Mouse (Mus musculus): Measurements from ENCODE around the gene Cdh4. TPM values are rescaled to one million over a fixed set of nuclear protein-coding genes. Genes with fewer than 3 reads are reported as not detected.
A peak's percentile ranks its signal among the peaks of the same experiment; 100 is the strongest.

The Cdh4 gene
- polyA plus RNA-seq, 1 experiment from 2014 or later: 8.5 TPM

- H3K9me3 ChIP-seq (ENCODE audit: control insufficient read depth, low read length): no peaks in the 10 kb centered on the region
- H3K9ac ChIP-seq (ENCODE audit: low read length): no peak overlapping the region
- no peaks in the 10 kb centered on the region for H3K36me3 ChIP-seq (ENCODE audit: control insufficient read depth, insufficient read depth, low read length)
- no peak for ATAC-seq (ENCODE audit: low FRiP score)
- no peak overlapping the region for H3K27ac ChIP-seq (ENCODE audit: low read depth, low read length)
- H3K4me3 ChIP-seq (ENCODE audit: low read depth, low read length): no peak overlapping the region
- WGBS: 62% methylated on average over 12 of the region's 12 CpGs
- H3K27me3 ChIP-seq (ENCODE audit: control insufficient read depth, insufficient read depth, low read length): no peaks in the 10 kb centered on the region; the same call in 1 of the 2 replicates
- H3K4me1 ChIP-seq (ENCODE audit: control insufficient read depth, insufficient read depth, low read length): no peaks in the 10 kb centered on the region
- no peak overlapping the region for H3K4me2 ChIP-seq
- DNase-seq (ENCODE audit: low spot score, missing footprints): peak; percentile 75
Measured at GRCm38 (mm10) chr2:179687243-179687681, 245.0 kb downstream of the Cdh4 start.

DNA sequence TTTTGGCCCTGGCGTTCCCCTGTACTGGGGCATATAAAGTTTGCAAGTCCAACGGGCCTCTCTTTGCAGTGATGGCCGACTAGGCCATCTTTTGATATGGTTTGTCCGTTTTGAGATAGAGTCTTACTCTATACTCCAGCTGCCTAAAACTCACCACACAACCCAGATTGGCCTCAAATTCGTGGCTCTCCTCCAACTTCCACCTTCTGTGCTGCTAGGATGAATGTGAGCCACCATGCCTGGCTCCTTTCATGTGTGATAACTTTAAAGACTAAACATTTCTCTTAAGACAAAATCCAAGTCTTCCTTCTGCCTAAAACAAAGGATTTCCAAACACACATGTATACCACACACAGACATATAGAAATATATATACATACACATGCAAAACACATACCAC is 246.7 kb downstream of the Cdh4 start:
- no peak for ATAC-seq (ENCODE audit: low FRiP score)
- DNase-seq (ENCODE audit: low spot score, missing footprints): peak; percentile 10
- Histone ChIP-seq H3K4me3 (ENCODE audit: low read depth, low read length) (no peak overlapping the region), H3K4me1 (ENCODE audit: control insufficient read depth, insufficient read depth, low read length) (no peaks in the 10 kb centered on the region), H3K27ac (ENCODE audit: low read depth, low read length) (no peak overlapping the region), H3K9ac (ENCODE audit: low read length) (no peak overlapping the region), H3K27me3 (ENCODE audit: control insufficient read depth, insufficient read depth, low read length) (no peaks in the 10 kb centered on the region; the same call in 1 of the 2 replicates), H3K9me3 (ENCODE audit: control insufficient read depth, low read length) (no peaks in the 10 kb centered on the region), H3K36me3 (ENCODE audit: control insufficient read depth, insufficient read depth, low read length) (no peaks in the 10 kb centered on the region), H3K4me2 (no peak overlapping the region)
- WGBS: 80% methylated on average over 5 of the region's 5 CpGs

- H3K9ac ChIP-seq (ENCODE audit: low read length): no peak overlapping the region
- DNase-seq (ENCODE audit: low spot score, missing footprints): peak; percentile 10
- no peaks in the 10 kb centered on the region for H3K36me3 ChIP-seq (ENCODE audit: control insufficient read depth, insufficient read depth, low read length)
- no peak overlapping the region for H3K4me2 ChIP-seq
- no peak for ATAC-seq (ENCODE audit: low FRiP score)
- H3K9me3 ChIP-seq (ENCODE audit: control insufficient read depth, low read length): no peaks in the 10 kb centered on the region
- H3K27ac ChIP-seq (ENCODE audit: low read depth, low read length): no peak overlapping the region
- no peaks in the 10 kb centered on the region; the same call in 1 of the 2 replicates for H3K27me3 ChIP-seq (ENCODE audit: control insufficient read depth, insufficient read depth, low read length)
- no peaks in the 10 kb centered on the region for H3K4me1 ChIP-seq (ENCODE audit: control insufficient read depth, insufficient read depth, low read length)
- no peak overlapping the region for H3K4me3 ChIP-seq (ENCODE audit: low read depth, low read length)
- whole genome bisulfite sequencing: 82% methylated on average over 3 of the region's 3 CpGs
Measured at GRCm38 (mm10) chr2:179689761-179690160, 247.5 kb downstream of the Cdh4 start.

- H3K27ac ChIP-seq (ENCODE audit: low read depth, low read length): no peak overlapping the region
- ATAC-seq (ENCODE audit: low FRiP score): no peak
Measured at GRCm38 (mm10) chr2:179690571-179690970, 248.3 kb downstream of the Cdh4 start.

DNA sequence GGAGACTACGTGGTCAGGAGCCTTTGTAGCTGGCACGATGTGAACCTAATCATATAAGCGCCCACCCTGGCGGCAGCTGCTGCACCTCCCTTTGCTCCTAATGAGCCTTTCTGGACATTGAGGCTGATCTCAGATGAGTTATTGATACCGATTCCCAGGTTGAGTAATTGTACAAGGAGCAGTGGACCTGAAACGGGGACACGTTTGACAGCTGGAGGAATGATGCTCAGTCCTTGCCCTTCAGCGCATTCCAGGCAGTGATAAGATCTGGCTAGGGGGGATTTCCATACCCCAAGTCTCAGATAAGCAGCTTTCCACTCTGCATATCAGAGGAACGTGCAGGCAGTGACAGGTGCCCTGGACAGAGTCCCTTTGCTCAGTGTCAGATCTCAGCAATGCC is 252.7 kb downstream of the Cdh4 start:
- H3K27ac ChIP-seq (ENCODE audit: low read depth, low read length): no peak overlapping the region
- DNase-seq (ENCODE audit: low spot score, missing footprints): peak; percentile 72
- H3K4me2 ChIP-seq: no peak overlapping the region
- no peak overlapping the region for H3K9ac ChIP-seq (ENCODE audit: low read length)
- H3K4me3 ChIP-seq (ENCODE audit: low read depth, low read length): no peak overlapping the region
- H3K27me3 ChIP-seq (ENCODE audit: control insufficient read depth, insufficient read depth, low read length): no peaks in the 10 kb centered on the region
- H3K36me3 ChIP-seq (ENCODE audit: control insufficient read depth, insufficient read depth, low read length): no peaks in the 10 kb centered on the region
- no peak for ATAC-seq (ENCODE audit: low FRiP score)
- WGBS: 76% methylated on average over 9 of the region's 9 CpGs
- no peaks in the 10 kb centered on the region for H3K9me3 ChIP-seq (ENCODE audit: control insufficient read depth, low read length)
- no peaks in the 10 kb centered on the region; the same call in 1 of the 2 replicates for H3K4me1 ChIP-seq (ENCODE audit: control insufficient read depth, insufficient read depth, low read length)

More at GRCm38 (mm10) chr2:179690571-179690970, 248.3 kb downstream of the Cdh4 start:
- WGBS: 54% methylated on average over 7 of the region's 7 CpGs
- Histone ChIP-seq H3K4me2 (no peak overlapping the region), H3K4me3 (ENCODE audit: low read depth, low read length) (no peak overlapping the region), H3K4me1 (ENCODE audit: control insufficient read depth, insufficient read depth, low read length) (no peaks in the 10 kb centered on the region), H3K9ac (ENCODE audit: low read length) (no peak overlapping the region), H3K9me3 (ENCODE audit: control insufficient read depth, low read length) (no peaks in the 10 kb centered on the region), H3K36me3 (ENCODE audit: control insufficient read depth, insufficient read depth, low read length) (no peaks in the 10 kb centered on the region), H3K27me3 (ENCODE audit: control insufficient read depth, insufficient read depth, low read length) (no peaks in the 10 kb centered on the region)
- DNase-seq (ENCODE audit: low spot score, missing footprints): peak; percentile 54

DNA sequence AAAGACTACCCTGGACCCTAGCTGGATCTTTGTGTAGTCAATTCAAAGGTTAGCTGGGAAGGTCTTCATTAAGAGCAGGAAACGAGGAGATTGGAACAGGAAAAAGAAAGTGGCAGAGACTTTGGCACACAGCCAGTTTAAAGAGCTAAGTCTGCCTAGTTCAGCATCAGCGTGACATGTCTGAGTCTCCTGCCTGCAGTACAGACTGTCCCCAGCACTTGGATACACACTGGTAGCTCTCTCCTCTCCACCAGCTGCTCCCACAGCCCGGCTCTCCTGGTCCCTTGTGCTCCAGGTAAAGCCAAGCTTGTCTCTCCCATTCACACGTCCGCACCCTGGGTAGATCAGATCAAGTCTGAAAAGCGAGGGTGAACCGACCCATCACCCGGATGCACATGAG is 255.4 kb downstream of the Cdh4 start:
- DNase-seq (ENCODE audit: low spot score, missing footprints) (no peak), ATAC-seq (ENCODE audit: low FRiP score) (no peak)
- no peaks in the 10 kb centered on the region for H3K36me3 ChIP-seq (ENCODE audit: control insufficient read depth, insufficient read depth, low read length)
- WGBS: 82% methylated on average over 8 of the region's 8 CpGs
- no peak overlapping the region for H3K4me2 ChIP-seq
- no peaks in the 10 kb centered on the region for H3K27me3 ChIP-seq (ENCODE audit: control insufficient read depth, insufficient read depth, low read length)
- H3K27ac ChIP-seq (ENCODE audit: low read depth, low read length): no peak overlapping the region
- H3K9ac ChIP-seq (ENCODE audit: low read length): no peak overlapping the region
- H3K4me1 ChIP-seq (ENCODE audit: control insufficient read depth, insufficient read depth, low read length): no peaks in the 10 kb centered on the region; the same call in 1 of the 2 replicates
- H3K9me3 ChIP-seq (ENCODE audit: control insufficient read depth, low read length): no peaks in the 10 kb centered on the region
- no peak overlapping the region for H3K4me3 ChIP-seq (ENCODE audit: low read depth, low read length)

GRCm38 (mm10) chr2:179698196-179698985 is 256.2 kb downstream of the Cdh4 start:
- WGBS: 41% methylated on average over 12 of the region's 12 CpGs
- H3K4me2 ChIP-seq: no peak overlapping the region
- H3K4me1 ChIP-seq (ENCODE audit: control insufficient read depth, insufficient read depth, low read length): no peaks in the 10 kb centered on the region; the same call in 1 of the 2 replicates
- no peak overlapping the region for H3K9ac ChIP-seq (ENCODE audit: low read length)
- no peak overlapping the region for H3K27ac ChIP-seq (ENCODE audit: low read depth, low read length)
- H3K27me3 ChIP-seq (ENCODE audit: control insufficient read depth, insufficient read depth, low read length): no peaks in the 10 kb centered on the region
- no peaks in the 10 kb centered on the region for H3K9me3 ChIP-seq (ENCODE audit: control insufficient read depth, low read length)
- no peaks in the 10 kb centered on the region for H3K36me3 ChIP-seq (ENCODE audit: control insufficient read depth, insufficient read depth, low read length)
- no peak overlapping the region for H3K4me3 ChIP-seq (ENCODE audit: low read depth, low read length)
- DNase-seq (ENCODE audit: low spot score, missing footprints) (peak; percentile 81), ATAC-seq (ENCODE audit: low FRiP score) (no peak)

DNA sequence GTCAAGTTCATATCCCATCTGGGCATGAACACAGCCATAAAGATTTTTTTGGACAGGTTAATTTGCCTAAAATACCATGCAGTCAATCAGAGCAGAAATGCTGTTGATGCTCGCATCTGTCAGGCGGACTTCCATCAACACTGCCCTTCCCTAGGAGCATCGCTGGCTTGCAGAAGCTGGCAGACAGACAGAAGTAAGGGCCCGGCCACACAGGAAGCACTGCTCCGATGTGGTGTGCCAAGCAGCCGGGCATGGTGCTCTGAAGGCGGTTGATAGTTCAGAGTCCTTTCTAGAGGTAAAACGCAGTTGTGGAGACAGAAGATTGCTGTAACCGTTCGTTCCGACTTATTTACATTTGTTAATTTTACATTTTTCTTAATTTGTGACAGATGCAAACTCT is 262.8 kb downstream of the Cdh4 start:
- Histone ChIP-seq H3K4me3 (ENCODE audit: low read depth, low read length) (no peak overlapping the region), H3K4me1 (ENCODE audit: control insufficient read depth, insufficient read depth, low read length) (no peaks in the 10 kb centered on the region), H3K36me3 (ENCODE audit: control insufficient read depth, insufficient read depth, low read length) (no peaks in the 10 kb centered on the region), H3K27ac (ENCODE audit: low read depth, low read length) (no peak overlapping the region), H3K4me2 (no peak overlapping the region), H3K9ac (ENCODE audit: low read length) (no peak overlapping the region), H3K27me3 (ENCODE audit: control insufficient read depth, insufficient read depth, low read length) (no peaks in the 10 kb centered on the region), H3K9me3 (ENCODE audit: control insufficient read depth, low read length) (no peaks in the 10 kb centered on the region)
- DNase-seq (ENCODE audit: low spot score, missing footprints): no peak
- ATAC-seq (ENCODE audit: low FRiP score): no peak
- WGBS: 93% methylated on average over 11 of the region's 11 CpGs

- Histone ChIP-seq H3K4me3 (ENCODE audit: low read depth, low read length) (no peak overlapping the region), H3K27me3 (ENCODE audit: control insufficient read depth, insufficient read depth, low read length) (no peaks in the 10 kb centered on the region), H3K27ac (ENCODE audit: low read depth, low read length) (no peak overlapping the region), H3K9me3 (ENCODE audit: control insufficient read depth, low read length) (no peaks in the 10 kb centered on the region), H3K9ac (ENCODE audit: low read length) (no peak overlapping the region), H3K4me1 (ENCODE audit: control insufficient read depth, insufficient read depth, low read length) (no peaks in the 10 kb centered on the region), H3K4me2 (no peak overlapping the region), H3K36me3 (ENCODE audit: control insufficient read depth, insufficient read depth, low read length) (no peaks in the 10 kb centered on the region)
- no peak for ATAC-seq (ENCODE audit: low FRiP score)
- peak; percentile 65 for DNase-seq (ENCODE audit: low spot score, missing footprints)
- WGBS: 83% methylated on average over 7 of the region's 7 CpGs
Measured at GRCm38 (mm10) chr2:179705461-179705860, 263.2 kb downstream of the Cdh4 start.
